Mouse (Mus musculus) midbrain, embryonic 13.5 days (tissue): ENCODE results near the gene Cdhr4. TPM values are rescaled to one million over a fixed set of nuclear protein-coding genes. Genes with fewer than 3 reads are reported as not detected.
A peak's percentile ranks its signal among the peaks of the same experiment; 100 is the strongest.

ENCODE experiments used
- ATAC-seq: fragments of 200-750 bp; cut with Nextera tagmentation; 2 replicates; pipeline ENCODE4 v1.8.0; 2017; ENCODE audit warnings: mild to moderate bottlenecking, moderate TSS enrichment, moderate library complexity
- H3K27ac ChIP-seq: fragments of 300-500 bp; sonication (generic); 2 replicates; pipeline ENCODE4 v1.5.1; 2015; ENCODE audit warnings: inconsistent platforms, mild to moderate bottlenecking, moderate library complexity
- H3K27me3 ChIP-seq: fragments of 300-500 bp; sonication (generic); 2 replicates; pipeline ENCODE4 v1.6.1; 2015; ENCODE audit warnings: mild to moderate bottlenecking, inconsistent platforms
- H3K36me3 ChIP-seq: fragments of 300-500 bp; sonication (generic); 2 replicates; pipeline ENCODE4 v1.6.1; 2015; ENCODE audit warnings: mild to moderate bottlenecking, inconsistent platforms
- H3K4me1 ChIP-seq: fragments of 300-500 bp; sonication (generic); replicated peaks from 2 replicates; pipeline ENCODE4 v1.6.1; 2015; ENCODE audit warnings: inconsistent platforms
- H3K4me2 ChIP-seq: fragments of 300-500 bp; sonication (generic); replicated peaks from 2 replicates; pipeline ENCODE4 v1.6.1; 2015; ENCODE audit warnings: moderate library complexity, mild to moderate bottlenecking, inconsistent platforms
- H3K4me3 ChIP-seq: fragments of 300-500 bp; sonication (generic); replicated peaks from 2 replicates; pipeline ENCODE4 v1.5.1; 2015; ENCODE audit warnings: mild to moderate bottlenecking, inconsistent platforms
- H3K9ac ChIP-seq: fragments of 300-500 bp; sonication (generic); replicated peaks from 2 replicates; pipeline ENCODE4 v1.6.1; 2015; ENCODE audit warnings: mild to moderate bottlenecking, inconsistent platforms
- H3K9me3 ChIP-seq: fragments of 300-500 bp; sonication (generic); 2 replicates; pipeline ENCODE4 v1.6.1; 2016; ENCODE audit warnings: mild to moderate bottlenecking, inconsistent platforms
- WGBS: fragments of 180-500 bp; shearing (Covaris S2); methylation state at CpG from one replicate; pipeline ENCODE4 v1.1.7; 2015; 5-methylcytosine and 5-hydroxymethylcytosine counted together
- polyA plus RNA-seq: library from polyadenylated mRNA; unstranded; fragments of >200 nt; fragmentation: Nextera tagmentation; extraction: Ambion mirVana; gene quantifications from 2 replicates; pipeline ENCODE4 v1.2.1, GENCODE M21; 2015

Cdhr4 gene
- polyA plus RNA-seq, 1 experiment from 2014 or later = 1.8 TPM

- no peak for ATAC-seq
- peaks cover 23% of the 10 kb centered on the region for H3K4me1 ChIP-seq
- H3K27me3 ChIP-seq = no peaks in the 10 kb centered on the region
- no peak overlapping the region for H3K27ac ChIP-seq
- H3K9ac ChIP-seq = no peak overlapping the region
- WGBS = 92% methylated on average over 9 of the region's 9 CpGs
- H3K36me3 ChIP-seq = peaks cover 11% of the 10 kb centered on the region; the same call in 1 of the 2 replicates
- H3K4me3 ChIP-seq = no peak overlapping the region
- no peaks in the 10 kb centered on the region for H3K9me3 ChIP-seq
- no peak overlapping the region for H3K4me2 ChIP-seq
Observed at GRCm38 (mm10) chr9:107962916-107963315, 29.4 kb upstream of the Cdhr4 start.

DNA sequence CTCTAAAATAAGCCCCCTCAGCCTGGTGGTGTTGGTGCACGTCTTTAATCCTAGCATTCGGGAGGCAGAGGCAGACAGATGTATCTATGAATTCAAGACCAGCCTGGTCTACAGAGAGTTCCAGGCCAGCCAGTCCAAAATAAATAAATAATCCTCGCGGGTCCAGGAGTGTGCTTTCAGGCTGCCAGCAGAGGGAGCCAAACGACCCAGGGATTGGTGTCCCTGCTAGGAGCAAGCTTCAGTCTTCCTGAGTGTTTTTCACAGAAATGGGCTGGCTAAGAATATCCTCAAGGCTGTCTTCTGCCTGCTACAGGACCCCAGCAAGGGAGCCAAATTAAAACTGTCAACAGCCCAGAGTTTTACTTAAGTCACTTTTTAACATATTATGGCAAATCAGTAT lies 28.6 kb upstream of the Cdhr4 start:
- Histone ChIP-seq H3K9ac (no peak overlapping the region), H3K27ac (no peak overlapping the region), H3K27me3 (no peaks in the 10 kb centered on the region), H3K4me2 (no peak overlapping the region), H3K9me3 (no peaks in the 10 kb centered on the region), H3K4me1 (peaks cover 23% of the 10 kb centered on the region), H3K36me3 (peaks cover 14% of the 10 kb centered on the region), H3K4me3 (no peak overlapping the region)
- WGBS = 28% methylated on average over 5 of the region's 5 CpGs
- ATAC-seq = peak; percentile 49; the same call in 1 of the 2 replicates

GRCm38 (mm10) chr9:107964681-107965080 lies 27.6 kb upstream of the Cdhr4 start:
- Histone ChIP-seq H3K27ac (no peak overlapping the region), H3K4me1 (peaks cover 23% of the 10 kb centered on the region), H3K27me3 (no peaks in the 10 kb centered on the region), H3K36me3 (peaks cover 17% of the 10 kb centered on the region), H3K4me3 (no peak overlapping the region), H3K9me3 (no peaks in the 10 kb centered on the region), H3K4me2 (no peak overlapping the region), H3K9ac (no peak overlapping the region)
- 93% methylated on average over 9 of the region's 9 CpGs for WGBS
- ATAC-seq = no peak

DNA sequence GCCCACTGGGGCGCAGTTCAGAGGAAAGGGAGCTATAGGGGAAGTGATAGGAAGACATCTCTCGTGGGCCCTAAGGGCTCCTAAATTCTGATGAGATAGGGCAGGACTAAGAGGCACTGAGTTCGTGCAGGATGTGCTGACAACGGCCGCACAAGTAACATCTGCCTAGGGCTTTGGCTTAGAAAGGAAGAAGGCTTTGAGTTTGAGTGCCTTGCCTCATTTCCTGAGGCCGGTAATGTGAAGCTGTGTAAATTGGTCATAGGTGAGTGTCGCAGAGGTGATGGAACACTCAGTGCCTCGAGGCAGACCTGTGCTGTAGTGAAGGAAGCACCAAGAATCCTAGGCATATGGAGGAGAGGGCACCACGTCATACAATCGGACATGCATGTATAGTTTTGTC lies 25.6 kb upstream of the Cdhr4 start:
- no peak overlapping the region for H3K4me3 ChIP-seq
- peaks cover 25% of the 10 kb centered on the region for H3K36me3 ChIP-seq
- WGBS = 93% methylated on average over 10 of the region's 10 CpGs
- H3K9ac ChIP-seq = no peak overlapping the region
- H3K4me1 ChIP-seq = peaks cover 7% of the 10 kb centered on the region
- ATAC-seq = no peak
- H3K27me3 ChIP-seq = no peaks in the 10 kb centered on the region
- no peak overlapping the region for H3K27ac ChIP-seq
- no peak overlapping the region for H3K4me2 ChIP-seq
- no peaks in the 10 kb centered on the region for H3K9me3 ChIP-seq

GRCm38 (mm10) chr9:107967437-107967836 lies 24.9 kb upstream of the Cdhr4 start:
- H3K4me3 ChIP-seq = no peak overlapping the region
- H3K9ac ChIP-seq = no peak overlapping the region
- WGBS = 87% methylated on average over 6 of the region's 6 CpGs
- no peak overlapping the region for H3K4me2 ChIP-seq
- no peak overlapping the region for H3K27ac ChIP-seq
- H3K27me3 ChIP-seq = no peaks in the 10 kb centered on the region
- ATAC-seq = no peak
- no peaks in the 10 kb centered on the region for H3K4me1 ChIP-seq
- no peaks in the 10 kb centered on the region for H3K9me3 ChIP-seq
- H3K36me3 ChIP-seq = peaks cover 22% of the 10 kb centered on the region

DNA sequence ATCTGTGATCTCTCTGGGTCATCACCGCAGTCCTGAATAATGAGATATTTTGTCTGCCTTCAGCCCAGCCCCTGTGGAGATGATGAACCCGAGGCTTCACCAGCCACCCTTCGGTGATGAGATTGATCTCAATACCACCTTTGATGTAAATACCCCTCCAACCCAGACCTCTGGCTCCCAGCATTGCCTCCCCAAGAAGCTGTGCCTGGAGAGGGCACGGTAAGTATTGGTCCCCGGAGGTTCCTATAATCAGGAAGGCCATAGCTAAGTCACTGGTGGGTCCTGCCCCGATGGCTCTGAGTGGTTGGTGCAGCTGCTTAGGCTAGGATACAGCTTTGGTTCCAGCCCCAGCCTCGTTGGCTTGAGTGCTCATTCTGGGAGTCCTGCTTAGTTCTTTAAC lies 23.8 kb upstream of the Cdhr4 start:
- H3K4me2 ChIP-seq = no peak overlapping the region
- no peak overlapping the region for H3K27ac ChIP-seq
- no peak overlapping the region for H3K4me3 ChIP-seq
- 95% methylated on average over 7 of the region's 7 CpGs for WGBS
- no peak for ATAC-seq
- no peaks in the 10 kb centered on the region for H3K27me3 ChIP-seq
- H3K9ac ChIP-seq = no peak overlapping the region
- peaks cover 22% of the 10 kb centered on the region for H3K36me3 ChIP-seq
- no peaks in the 10 kb centered on the region for H3K4me1 ChIP-seq
- H3K9me3 ChIP-seq = no peaks in the 10 kb centered on the region

DNA sequence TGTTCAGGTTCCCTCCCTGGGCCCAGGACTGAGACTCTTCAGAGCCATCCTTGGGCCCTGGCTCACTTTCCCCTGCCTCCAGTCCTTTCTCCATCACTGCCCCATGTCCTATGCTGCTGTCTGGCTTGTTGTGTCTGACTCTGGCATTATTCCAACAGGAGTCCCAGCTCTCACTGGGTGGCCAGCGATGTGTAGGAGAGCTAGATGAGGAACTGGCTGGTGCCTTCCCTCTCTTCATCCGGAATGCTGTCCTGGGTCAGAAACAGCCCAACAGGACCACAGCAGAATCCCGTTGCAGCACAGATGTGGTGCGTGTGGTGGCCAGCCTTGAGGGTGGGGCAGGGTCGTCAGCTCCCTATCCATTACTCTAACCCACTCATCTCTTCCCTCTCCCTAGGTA lies 22.0 kb upstream of the Cdhr4 start:
- no peaks in the 10 kb centered on the region for H3K4me1 ChIP-seq
- 94% methylated on average over 5 of the region's 5 CpGs for WGBS
- no peaks in the 10 kb centered on the region for H3K27me3 ChIP-seq
- H3K27ac ChIP-seq = no peak overlapping the region
- H3K9me3 ChIP-seq = no peaks in the 10 kb centered on the region
- no peak overlapping the region for H3K9ac ChIP-seq
- H3K36me3 ChIP-seq = peaks cover 22% of the 10 kb centered on the region
- H3K4me3 ChIP-seq = no peak overlapping the region
- H3K4me2 ChIP-seq = no peak overlapping the region
- no peak for ATAC-seq

DNA sequence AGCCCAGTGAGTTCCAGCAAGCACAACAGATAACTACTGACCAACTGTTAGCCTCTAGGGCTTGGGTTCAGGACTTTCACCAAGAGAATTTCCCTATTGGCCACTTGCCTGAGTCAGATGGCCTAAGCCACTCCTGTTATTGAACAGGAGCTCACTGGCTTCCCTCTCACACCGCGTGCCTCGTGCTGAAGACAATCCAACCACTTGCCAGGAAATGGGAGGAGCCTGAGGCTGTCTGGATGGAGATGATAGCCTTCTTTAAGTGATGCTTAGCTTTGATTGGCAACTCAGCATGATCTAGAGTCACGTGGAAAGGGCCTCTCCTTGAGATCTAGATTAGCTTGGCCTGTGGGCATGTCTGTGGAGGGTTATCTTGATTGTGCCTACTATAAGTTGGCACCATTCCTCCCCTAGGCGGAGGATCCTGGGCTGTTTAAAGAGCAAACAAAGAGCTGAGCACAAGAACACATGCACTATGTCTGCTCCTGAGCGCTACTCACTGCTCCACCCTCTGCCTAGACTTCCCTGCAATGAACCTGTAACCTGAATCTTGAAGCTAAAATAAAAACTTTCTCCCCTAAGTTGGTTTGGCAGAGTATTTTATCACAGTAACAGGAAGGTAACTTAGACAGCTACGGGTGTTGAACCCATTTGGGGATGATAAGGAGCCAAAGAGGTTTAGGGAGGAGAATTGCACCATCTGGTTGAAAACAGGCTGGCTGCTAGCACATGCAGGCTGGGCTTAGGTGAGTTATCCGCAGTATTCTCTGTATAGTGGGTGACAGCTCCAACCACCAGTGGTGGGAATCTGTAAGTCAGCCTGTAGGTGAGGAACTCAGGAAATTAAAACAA lies 20.4 kb upstream of the Cdhr4 start:
- Histone ChIP-seq H3K4me2 (no peak overlapping the region), H3K27ac (no peak overlapping the region), H3K4me1 (no peaks in the 10 kb centered on the region), H3K4me3 (no peak overlapping the region), H3K36me3 (peaks cover 22% of the 10 kb centered on the region), H3K9me3 (no peaks in the 10 kb centered on the region), H3K27me3 (no peaks in the 10 kb centered on the region), H3K9ac (no peak overlapping the region)
- WGBS = 85% methylated on average over 8 of the region's 8 CpGs
- ATAC-seq = no peak

DNA sequence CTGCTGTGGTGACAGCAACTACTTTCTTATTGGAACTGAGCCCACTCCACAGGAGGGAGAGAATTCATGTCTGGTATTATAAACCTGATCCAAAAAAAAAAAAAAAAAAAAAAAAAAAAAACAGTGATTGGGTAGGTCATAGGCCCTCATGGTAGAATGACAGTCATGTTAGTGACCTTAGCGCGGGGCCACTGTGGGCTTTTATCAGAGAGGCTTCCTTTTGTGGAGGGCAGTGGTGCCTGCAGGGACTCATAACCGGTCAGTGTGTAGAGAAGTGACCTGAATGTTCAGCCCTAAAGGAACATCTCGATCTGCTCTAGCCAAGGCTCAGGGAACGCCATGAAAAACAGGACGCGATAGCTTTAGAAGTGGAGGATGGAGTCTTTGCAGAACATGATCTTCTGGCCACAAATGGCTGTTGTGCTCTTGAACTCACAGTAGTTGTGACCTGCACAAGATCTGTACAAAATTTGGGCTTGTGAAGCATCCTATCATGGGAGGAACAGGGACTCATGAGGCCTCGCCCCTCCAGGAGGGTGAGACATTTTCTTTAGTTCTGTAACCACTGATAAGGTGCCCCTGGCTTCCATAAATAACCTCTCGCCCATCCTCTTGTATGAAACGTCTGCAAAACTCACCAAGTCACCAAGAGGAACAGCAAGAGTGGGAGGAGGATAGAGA lies 17.7 kb upstream of the Cdhr4 start:
- ATAC-seq = no peak
- Histone ChIP-seq H3K4me2 (no peak overlapping the region), H3K9ac (no peak overlapping the region), H3K9me3 (no peaks in the 10 kb centered on the region), H3K4me1 (no peaks in the 10 kb centered on the region), H3K27ac (no peak overlapping the region), H3K27me3 (no peaks in the 10 kb centered on the region), H3K4me3 (no peak overlapping the region), H3K36me3 (peaks cover 11% of the 10 kb centered on the region; the same call in 1 of the 2 replicates)
- 86% methylated on average over 10 of the region's 10 CpGs for WGBS

DNA sequence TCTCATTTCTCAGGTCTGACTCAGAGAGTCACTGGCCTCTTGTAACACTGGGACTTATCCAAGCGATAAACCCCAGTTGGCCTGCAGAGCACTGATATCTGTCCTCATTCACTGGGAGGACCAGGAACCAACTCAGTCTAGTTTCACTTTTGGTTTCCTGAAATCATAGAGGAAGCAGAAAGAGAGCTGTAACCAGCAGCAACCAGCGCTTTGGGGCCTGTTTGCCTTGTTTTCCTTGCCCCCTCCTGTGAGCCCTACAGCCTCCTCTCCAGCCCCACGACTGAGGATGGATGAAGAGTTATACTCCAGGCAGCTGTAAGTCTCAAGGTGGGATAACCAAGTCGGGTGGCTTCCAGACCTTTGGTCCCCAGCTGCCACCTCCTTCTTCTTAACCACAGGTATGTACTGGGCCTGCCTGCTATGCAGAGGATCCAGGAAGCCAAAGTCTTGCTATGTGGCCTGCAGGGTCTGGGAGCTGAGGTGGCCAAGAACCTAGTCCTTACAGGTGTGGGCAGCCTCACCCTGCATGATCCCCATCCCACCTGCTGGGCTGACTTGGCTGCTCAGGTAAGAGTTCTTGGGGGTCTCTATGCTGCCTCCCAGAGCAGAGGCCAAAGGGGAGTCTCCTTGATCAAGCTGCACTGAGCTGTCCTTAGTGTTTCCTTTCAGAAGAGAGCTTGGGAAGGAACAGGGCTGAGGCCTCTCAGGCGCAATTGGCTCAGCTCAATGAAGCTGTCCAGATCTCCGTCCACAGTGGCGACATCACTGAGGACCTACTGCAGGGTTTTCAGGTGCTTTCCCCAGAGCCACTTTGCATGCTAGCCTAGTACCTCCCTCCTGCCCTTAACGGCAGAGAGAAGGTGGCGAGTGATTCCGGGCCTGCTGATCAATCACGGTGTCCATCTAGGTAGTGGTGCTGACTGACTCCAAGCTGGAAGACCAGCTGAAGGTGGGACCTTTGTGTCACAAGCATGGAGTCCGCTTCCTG lies 16.6 kb upstream of the Cdhr4 start, which contains the start of gene Uba7:
Gene Uba7, plus strand, starts transcription at position 107 of the 988 bp plus-strand sequence.
- Histone ChIP-seq H3K4me2 (no peak within 1 kb of the TSS), H3K9ac (no peak within 1 kb of the TSS), H3K27ac (no peak within 1 kb of the TSS), H3K9me3 (no peaks in the 10 kb centered on the region), H3K36me3 (0 out of 2 replicates have a peak, but pooled peaks cover 1% of the 10 kb centered on the region), H3K4me1 (no peaks in the 10 kb centered on the region), H3K27me3 (no peaks in the 10 kb centered on the region), H3K4me3 (no peak within 1 kb of the TSS)
- no peak for ATAC-seq
- WGBS = 78% methylated on average over 12 of the region's 12 CpGs

GRCm38 (mm10) chr9:107978815-107979214 lies 13.5 kb upstream of the Cdhr4 start:
- Histone ChIP-seq H3K4me1 (peaks cover 16% of the 10 kb centered on the region; the same call in 1 of the 2 replicates), H3K4me2 (no peak overlapping the region), H3K9me3 (no peaks in the 10 kb centered on the region), H3K27me3 (peaks cover 11% of the 10 kb centered on the region), H3K27ac (no peak overlapping the region), H3K36me3 (no peaks in the 10 kb centered on the region), H3K4me3 (no peak overlapping the region), H3K9ac (no peak overlapping the region)
- 91% methylated on average over 12 of the region's 12 CpGs for WGBS
- ATAC-seq = no peak
